Mouse (Mus musculus): ENCODE results near the gene Olfr420.

GRCm38 (mm10) chr1:174204699-174205098 lies 49.3 kb downstream of the Olfr420 start:
- no peak for TF ChIP-seq CTCF (IDR thresholded peaks at IDR 0.05)
- TF ChIP-seq EP300 (IDR thresholded peaks at IDR 0.05), result no peak
